Comparison of ENCODE assay signal across 24 mouse cellular contexts in the genomic region with DNA sequence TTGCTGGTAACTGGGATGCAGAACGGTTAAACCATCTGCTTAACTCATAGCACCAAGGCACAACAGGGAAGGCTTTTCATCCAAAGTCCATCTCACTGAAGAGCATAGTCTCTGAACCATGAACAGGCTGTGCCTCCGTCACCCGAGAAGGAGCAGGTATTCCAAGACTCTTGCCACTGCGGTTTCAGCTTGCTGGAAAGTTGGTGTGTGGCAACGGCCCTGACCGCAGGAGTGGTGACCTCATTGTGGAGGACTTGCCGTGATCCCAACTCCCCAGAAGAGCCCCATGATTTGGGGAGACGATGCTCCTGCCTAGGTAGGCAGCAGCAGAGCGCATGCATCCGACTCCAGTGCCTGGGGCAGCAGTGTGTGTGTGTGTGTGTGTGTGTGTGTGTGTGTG. TPM values are rescaled to one million over a fixed set of nuclear protein-coding genes. Genes with fewer than 3 reads are reported as not detected.
DNase-seq lines count a peak whose midpoint lies in the region; ATAC-seq and TF ChIP-seq lines count a peak whose summit lies in the region.
"Had no signal": no experiment of that assay in that cellular context is flagged by ENCODE, and none has a peak within 500 bp of the region (broad histone marks: within the 10 kb centered on the region; RNA-seq: fewer than 3 reads in every experiment).

No protein-coding gene starts in this region.

- H3K27ac ChIP-seq in kidney, postnatal 0 days = no peak overlapping the region
- H3K27ac ChIP-seq in kidney, embryonic 14.5 days (ENCODE audit: low read depth, low read length) = no peak overlapping the region
- peak overlapping the region; percentile 13; the same call in 1 of the 2 replicates for H3K27ac ChIP-seq in bone marrow, adult 2 months (ENCODE audit: control insufficient read depth, insufficient read depth, low read depth, low read length, poor library complexity)
- H3K27ac ChIP-seq: embryonic facial prominence, embryonic 12.5 days; embryonic facial prominence, embryonic 15.5 days; forebrain, embryonic 15.5 days; hindbrain, embryonic 10.5 days; hindbrain, embryonic 13.5 days had no signal

- H3K4me2 ChIP-seq in kidney, postnatal 0 days (ENCODE audit: low read length) = no peak overlapping the region
- no peak overlapping the region for H3K4me2 ChIP-seq in kidney, embryonic 14.5 days (replicated peaks; ENCODE audit: low read depth, low read length)
- H3K4me2 ChIP-seq: embryonic facial prominence, embryonic 12.5 days; embryonic facial prominence, embryonic 15.5 days; forebrain, embryonic 15.5 days; heart, embryonic 11.5 days; hindbrain, embryonic 13.5 days had no signal

- ATAC-seq in kidney, postnatal 0 days (replicated peaks; ENCODE audit: low FRiP score, low read depth) = peak; percentile 44
- ATAC-seq in kidney, embryonic 14.5 days (ENCODE audit: low FRiP score, low TSS enrichment) = no peak
- ATAC-seq: forebrain, embryonic 15.5 days; hindbrain, embryonic 16.5 days had no signal

- no peak overlapping the region for H3ac ChIP-seq in C2C12 (ENCODE audit: control insufficient read depth, insufficient read length, low read depth)

- no peaks in the 10 kb centered on the region for H3K9me3 ChIP-seq in kidney, postnatal 0 days (replicated peaks; ENCODE audit: low read length)
- H3K9me3 ChIP-seq in kidney, embryonic 14.5 days (ENCODE audit: control insufficient read depth, low read length) = no peaks in the 10 kb centered on the region
- H3K9me3 ChIP-seq: embryonic facial prominence, embryonic 12.5 days; embryonic facial prominence, embryonic 15.5 days; forebrain, embryonic 15.5 days; hindbrain, embryonic 10.5 days; hindbrain, embryonic 13.5 days had no signal

- H3K79me3 ChIP-seq in C2C12 (ENCODE audit: low read depth) = no peaks in the 10 kb centered on the region

- no peak for TF ChIP-seq CTCF in kidney, postnatal 0 days (IDR thresholded peaks at IDR 0.05; ENCODE audit: low read depth)
- TF ChIP-seq CTCF in C2C12 (IDR thresholded peaks at IDR 0.05; ENCODE audit: control insufficient read depth, insufficient read depth, insufficient read length) = no peak
- TF ChIP-seq CTCF in bone marrow, adult 2 months (IDR thresholded peaks at IDR 0.05; ENCODE audit: control insufficient read depth, insufficient read depth, low read length) = no peak

- 46% methylated on average over 10 of the region's 10 CpGs for WGBS in kidney, postnatal 0 days
- WGBS in kidney, embryonic 14.5 days = 51% methylated on average over 10 of the region's 10 CpGs
- 83% methylated on average over 10 of the region's 10 CpGs for WGBS in bone marrow, adult 2 months

- H3K9ac ChIP-seq in kidney, postnatal 0 days (ENCODE audit: low read depth, low read length) = no peak overlapping the region
- H3K9ac ChIP-seq in kidney, embryonic 14.5 days (ENCODE audit: low read depth, low read length) = no peak overlapping the region
- H3K9ac ChIP-seq: embryonic facial prominence, embryonic 12.5 days; embryonic facial prominence, embryonic 15.5 days; forebrain, embryonic 15.5 days; hindbrain, embryonic 13.5 days had no signal

- H3K4me3 ChIP-seq in kidney, postnatal 0 days (replicated peaks; ENCODE audit: low read depth, low read length) = no peak overlapping the region
- H3K4me3 ChIP-seq in kidney, embryonic 14.5 days (ENCODE audit: low read length) = no peak overlapping the region
- H3K4me3 ChIP-seq in C2C12 (ENCODE audit: insufficient read depth, poor library complexity, severe bottlenecking) = no peak overlapping the region
- H3K4me3 ChIP-seq in bone marrow, adult 2 months (replicated peaks; ENCODE audit: control insufficient read depth, low read depth, low read length) = no peak overlapping the region
- H3K4me3 ChIP-seq: embryonic facial prominence, embryonic 12.5 days; embryonic facial prominence, embryonic 15.5 days; forebrain, embryonic 15.5 days; hindbrain, embryonic 10.5 days; hindbrain, embryonic 13.5 days had no signal

- no peaks in the 10 kb centered on the region for H3K79me2 ChIP-seq in C2C12 (ENCODE audit: control insufficient read depth, insufficient read depth)

- H3K36me3 ChIP-seq in kidney, postnatal 0 days (ENCODE audit: insufficient read depth, low read length) = no peaks in the 10 kb centered on the region
- H3K36me3 ChIP-seq in kidney, embryonic 14.5 days (ENCODE audit: control insufficient read depth, insufficient read depth, low read length) = no peaks in the 10 kb centered on the region
- no peaks in the 10 kb centered on the region for H3K36me3 ChIP-seq in C2C12 (ENCODE audit: control insufficient read depth, insufficient read depth)
- H3K36me3 ChIP-seq: embryonic facial prominence, embryonic 12.5 days; embryonic facial prominence, embryonic 15.5 days; forebrain, embryonic 15.5 days; G1E; hindbrain, embryonic 10.5 days; hindbrain, embryonic 13.5 days had no signal

- DNase-seq in kidney, adult 9 months = peak; percentile 38
- no peak for DNase-seq in kidney, postnatal 25 days
- peak; percentile 55 for DNase-seq in kidney, postnatal 0 days (ENCODE audit: low spot score)
- no peak for DNase-seq in left cerebral cortex, adult 8-10 months (ENCODE audit: low spot score in 2 of 2)
- no peak for DNase-seq in cerebellum, postnatal 14 days
- DNase-seq: adrenal gland, adult 8-10 months; adrenal gland, postnatal 25 days; cerebellum, adult 18-20 months; cerebellum, adult 9-10 months; cerebellum, postnatal 25 days; gastrocnemius, postnatal 14 days; heart, adult 11 months; heart, postnatal 36 days had no signal

- no peaks in the 10 kb centered on the region for H3K27me3 ChIP-seq in kidney, postnatal 0 days (ENCODE audit: insufficient read depth, low read length)
- H3K27me3 ChIP-seq in kidney, embryonic 14.5 days (ENCODE audit: control insufficient read depth, insufficient read depth, low read length) = no peaks in the 10 kb centered on the region
- no peaks in the 10 kb centered on the region for H3K27me3 ChIP-seq in C2C12 (ENCODE audit: control insufficient read depth, insufficient read depth, insufficient read length)
- H3K27me3 ChIP-seq: embryonic facial prominence, embryonic 12.5 days; forebrain, embryonic 15.5 days; hindbrain, embryonic 13.5 days had no signal

- H3K4me1 ChIP-seq in kidney, postnatal 0 days (replicated peaks; ENCODE audit: insufficient read depth, low read length) = no peaks in the 10 kb centered on the region
- H3K4me1 ChIP-seq in kidney, embryonic 14.5 days (ENCODE audit: control insufficient read depth, insufficient read depth, low read length) = no peaks in the 10 kb centered on the region; the same call in 1 of the 2 replicates
- no peaks in the 10 kb centered on the region for H3K4me1 ChIP-seq in bone marrow, adult 2 months (ENCODE audit: control insufficient read depth, insufficient read depth, low read length)
- H3K4me1 ChIP-seq: embryonic facial prominence, embryonic 12.5 days; embryonic facial prominence, embryonic 15.5 days had no signal

- no peak for TF ChIP-seq POLR2A in bone marrow, adult 2 months (IDR thresholded peaks at IDR 0.05; ENCODE audit: borderline replicate concordance, control insufficient read depth, low read depth, low read length)

TF ChIP-seq in C2C12, 6 proteins besides CTCF, POLR2A, EP300 and RAD21:
- TF ChIP-seq MYOG (IDR thresholded peaks at IDR 0.05; ENCODE audit: control insufficient read depth, extremely low read depth, insufficient read length) (no peak), USF1 (IDR thresholded peaks at IDR 0.05; ENCODE audit: low read depth) (no peak), MAX (IDR thresholded peaks at IDR 0.05) (no peak), FOSL1 (IDR thresholded peaks at IDR 0.05; ENCODE audit: insufficient read depth, low read length, poor library complexity, severe bottlenecking) (no peak), MYOD1 (IDR thresholded peaks at IDR 0.05; ENCODE audit: control insufficient read depth, insufficient read length, low read depth) (peak; percentile 12), CEBPB (IDR thresholded peaks at IDR 0.05; ENCODE audit: low read depth) (peak; percentile 60)

RNA-seq across cellular contexts. Expression of gene Nrap, which starts 36.1 kb away (rescaled TPM):
- 0.41 and 0.42 TPM in 2 replicates for polyA plus RNA-seq in kidney, postnatal 0 days (2015; fragmentation: Nextera tagmentation; extraction: Ambion mirVana)
- polyA plus RNA-seq in kidney, embryonic 14.5 days (2014; fragmentation: Nextera tagmentation; extraction: Ambion mirVana) = 0.19 TPM in 1 of 2 replicates, not detected in the other
- 0.88 TPM for polyA plus RNA-seq in C2C12 (2012; fragmentation: generic; extraction: Trizol)
- 0.52 and 0.70 TPM in 2 replicates for polyA plus RNA-seq in bone marrow, adult 2 months (2011; ENCODE audit: insufficient read depth, insufficient read length, low replicate concordance, missing spikeins)
- 1 to 10 TPM in 1 of 4 experiments, under 1 TPM in 3; 0.72 to 1.1 (median 0.86) TPM for total RNA-seq in left cerebral cortex, adult 8-10 months (2022)

RNA-seq across cellular contexts. Expression of gene Casp7, which starts 43.2 kb away (rescaled TPM):
- polyA plus RNA-seq in kidney, postnatal 0 days (2015; fragmentation: Nextera tagmentation; extraction: Ambion mirVana) = 24.2 and 28.6 TPM in 2 replicates
- 24.3 and 28.3 TPM in 2 replicates for polyA plus RNA-seq in kidney, embryonic 14.5 days (2014; fragmentation: Nextera tagmentation; extraction: Ambion mirVana)
- polyA plus RNA-seq in C2C12 (2012; fragmentation: generic; extraction: Trizol) = 9.1 TPM
- 6.6 and 12.2 TPM in 2 replicates for polyA plus RNA-seq in bone marrow, adult 2 months (2011; ENCODE audit: insufficient read depth, insufficient read length, low replicate concordance, missing spikeins)
- 1 to 10 TPM; 3.7 to 4.6 (median 4.0) TPM for total RNA-seq in left cerebral cortex, adult 8-10 months (2022)

Comparison
In these comparisons a context has a peak if more than half of its experiments do, and no peak if none do; other contexts are left out.
1. DNase-seq: peak in kidney, adult 9 months (single experiment) and kidney, postnatal 0 days (single experiment); none in kidney, postnatal 25 days (0 of 2), left cerebral cortex, adult 8-10 months (0 of 2) and cerebellum, postnatal 14 days (0 of 2).